Mouse (Mus musculus) ES-E14 (cell line): ENCODE data around the gene Gpr45.

Experiments used
- CHD2 ChIP-seq: IDR thresholded peaks from 2 replicates; pipeline ENCODE4 v1.6.1; 2014; ENCODE audit warnings: mild to moderate bottlenecking, low read depth, low read length, inconsistent platforms
- ZNF384 ChIP-seq: IDR thresholded peaks from 2 replicates; pipeline ENCODE4 v1.6.1; 2012; ENCODE audit warnings: low read depth, low read length, inconsistent platforms

DNA sequence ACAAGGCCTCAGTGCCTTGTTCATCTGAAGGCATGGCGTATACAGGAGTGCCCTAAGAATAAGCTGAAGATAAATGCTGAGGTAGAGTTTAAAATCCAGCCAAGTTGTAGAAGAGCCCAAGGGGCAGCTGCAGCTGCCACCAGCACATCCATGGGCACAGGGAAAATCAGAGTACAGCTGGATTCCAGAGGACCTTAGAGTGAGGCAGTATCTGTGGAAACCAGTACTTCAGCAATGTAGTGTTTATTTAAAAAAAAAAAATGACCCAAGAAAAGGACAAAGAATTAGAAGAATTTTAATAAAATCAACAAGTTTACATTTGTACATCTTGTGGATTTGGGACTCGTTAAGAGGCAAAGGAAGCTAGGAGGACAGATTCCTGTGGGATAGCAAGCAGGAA lies 94.3 kb downstream of the Gpr45 start:
- TF ChIP-seq CHD2, result no peak
- TF ChIP-seq ZNF384, result no peak
